In the genomic region with DNA sequence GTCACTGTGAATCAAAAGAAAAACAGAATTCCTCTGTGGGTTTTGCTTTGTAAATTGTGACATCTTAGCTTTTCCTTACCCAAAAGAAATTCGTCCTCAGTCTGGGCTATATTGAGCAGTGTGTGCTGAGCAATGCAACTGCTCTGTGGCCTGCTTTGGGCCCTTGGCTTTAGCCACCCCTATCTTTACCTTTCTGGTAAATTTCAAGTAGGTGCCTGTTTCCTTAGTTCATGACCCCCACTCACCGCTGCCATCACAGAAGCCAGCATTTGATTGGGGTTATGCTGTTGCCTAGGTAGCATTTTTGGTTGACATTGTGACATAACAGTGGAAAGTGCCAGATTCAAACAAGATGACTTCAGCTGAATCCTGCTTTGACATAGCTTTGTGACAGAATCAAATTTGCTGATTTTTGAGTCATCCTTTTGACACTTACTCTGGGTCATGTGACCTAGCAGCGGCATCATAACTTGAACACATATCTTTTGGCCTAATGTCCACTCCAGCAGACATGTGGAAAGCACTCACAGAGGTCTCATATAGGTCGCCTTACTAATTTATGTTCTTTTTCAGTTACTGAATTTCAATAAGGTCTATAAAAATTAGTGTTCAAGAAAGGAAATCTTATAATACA, we compare ENCODE assay signal across 13 mouse cellular contexts.
A peak's percentile ranks its signal among the peaks of the same experiment; 100 is the strongest.
DNase-seq lines count a peak whose midpoint lies in the region; ATAC-seq lines count a peak whose summit lies in the region.
"Had no signal": no experiment of that assay in that cellular context is flagged by ENCODE, and none has a peak within 500 bp of the region (broad histone marks: within the 10 kb centered on the region; RNA-seq: fewer than 3 reads in every experiment).

No protein-coding gene starts in this region.

- peaks cover 41% of the 10 kb centered on the region for H3K4me1 ChIP-seq in heart, embryonic 16.5 days (ENCODE audit: control insufficient read depth, insufficient read depth, low read length)
- peaks cover 14% of the 10 kb centered on the region for H3K4me1 ChIP-seq in midbrain, embryonic 11.5 days (ENCODE audit: control insufficient read depth, insufficient read depth, low read length)
- H3K4me1 ChIP-seq in midbrain, embryonic 10.5 days: peaks cover 40% of the 10 kb centered on the region
- 0 out of 2 replicates have a peak, but pooled peaks cover 9% of the 10 kb centered on the region for H3K4me1 ChIP-seq in forebrain, embryonic 14.5 days (ENCODE audit: control insufficient read depth, insufficient read depth, low read length)
- H3K4me1 ChIP-seq in midbrain, embryonic 15.5 days: peaks cover 23% of the 10 kb centered on the region
- H3K4me1 ChIP-seq: limb, embryonic 12.5 days had no signal

- intact Hi-C loops in heart, postnatal 36 days (cut with DNase I): no loop called here

- peaks cover 4% of the 10 kb centered on the region; the same call in 1 of the 2 replicates for H3K36me3 ChIP-seq in heart, embryonic 16.5 days (ENCODE audit: control insufficient read depth, insufficient read depth)
- H3K36me3 ChIP-seq in midbrain, embryonic 11.5 days (ENCODE audit: control insufficient read depth, insufficient read depth, low read length): peaks cover 5% of the 10 kb centered on the region; the same call in 1 of the 2 replicates
- peaks cover 58% of the 10 kb centered on the region for H3K36me3 ChIP-seq in midbrain, embryonic 10.5 days
- H3K36me3 ChIP-seq in forebrain, embryonic 14.5 days (ENCODE audit: control insufficient read depth, insufficient read depth, low read length): peaks cover 27% of the 10 kb centered on the region
- H3K36me3 ChIP-seq in midbrain, embryonic 15.5 days (replicated peaks): peaks cover 2% of the 10 kb centered on the region; the same call in 1 of the 2 replicates

- H3K9ac ChIP-seq in heart, embryonic 16.5 days (ENCODE audit: low read length): no peak overlapping the region
- H3K9ac ChIP-seq in midbrain, embryonic 11.5 days (ENCODE audit: low read length): no peak overlapping the region
- no peak overlapping the region for H3K9ac ChIP-seq in forebrain, embryonic 14.5 days (ENCODE audit: low read length)
- H3K9ac ChIP-seq in midbrain, embryonic 15.5 days: no peak overlapping the region
- H3K9ac ChIP-seq: limb, embryonic 12.5 days had no signal

- 66% methylated on average over 4 of the region's 4 CpGs for WGBS in heart, embryonic 16.5 days
- 64% methylated on average over 4 of the region's 4 CpGs for WGBS in midbrain, embryonic 11.5 days
- 63% methylated on average over 4 of the region's 4 CpGs for WGBS in midbrain, embryonic 10.5 days
- WGBS in forebrain, embryonic 14.5 days: 66% methylated on average over 4 of the region's 4 CpGs
- 53% methylated on average over 4 of the region's 4 CpGs for WGBS in midbrain, embryonic 15.5 days

- no peak for DNase-seq in heart, postnatal 36 days
- DNase-seq in midbrain, embryonic 11.5 days (ENCODE audit: low spot score, missing footprints): no peak
- no peak for DNase-seq in midbrain, embryonic 10.5 days (ENCODE audit: low spot score)
- DNase-seq in forebrain, embryonic 14.5 days (ENCODE audit: low spot score): no peak
- DNase-seq in cerebellum, adult 9-10 months: no peak
- DNase-seq in frontal cortex, postnatal 25 days (ENCODE audit: low spot score in 2 of 2): no peak
- DNase-seq: cerebellum, adult 11-12 months; lung, postnatal 14 days; thymus, adult 18-20 months had no signal

- H3K4me2 ChIP-seq in heart, embryonic 16.5 days (ENCODE audit: low read depth, low read length): no peak overlapping the region
- H3K4me2 ChIP-seq in midbrain, embryonic 11.5 days: no peak overlapping the region
- H3K4me2 ChIP-seq in forebrain, embryonic 14.5 days (ENCODE audit: low read length): no peak overlapping the region
- no peak overlapping the region for H3K4me2 ChIP-seq in midbrain, embryonic 15.5 days
- H3K4me2 ChIP-seq: limb, embryonic 12.5 days had no signal

- no peaks in the 10 kb centered on the region for H3K9me3 ChIP-seq in heart, embryonic 16.5 days (replicated peaks; ENCODE audit: control insufficient read depth, low read length)
- H3K9me3 ChIP-seq in midbrain, embryonic 11.5 days (ENCODE audit: control insufficient read depth, low read length): no peaks in the 10 kb centered on the region
- H3K9me3 ChIP-seq in midbrain, embryonic 10.5 days (replicated peaks): no peaks in the 10 kb centered on the region
- no peaks in the 10 kb centered on the region for H3K9me3 ChIP-seq in forebrain, embryonic 14.5 days (replicated peaks; ENCODE audit: control insufficient read depth, low read length)
- no peaks in the 10 kb centered on the region for H3K9me3 ChIP-seq in midbrain, embryonic 15.5 days
- H3K9me3 ChIP-seq: limb, embryonic 12.5 days had no signal

- ATAC-seq in heart, embryonic 16.5 days (replicated peaks; ENCODE audit: extremely low read depth, insufficient read depth, low FRiP score): no peak
- peak; percentile 44 for ATAC-seq in midbrain, embryonic 11.5 days (ENCODE audit: low FRiP score)
- ATAC-seq in forebrain, embryonic 14.5 days: no peak; the same call in 1 of the 2 replicates
- ATAC-seq in midbrain, embryonic 15.5 days (replicated peaks): peak; percentile 56; the same call in 1 of the 2 replicates

- H3K27ac ChIP-seq in heart, embryonic 16.5 days (ENCODE audit: low read length): peak overlapping the region; percentile 90
- no peak overlapping the region for H3K27ac ChIP-seq in midbrain, embryonic 11.5 days (ENCODE audit: low read depth, low read length)
- H3K27ac ChIP-seq in midbrain, embryonic 10.5 days (replicated peaks): no peak overlapping the region
- peak overlapping the region; percentile 46; the same call in 1 of the 2 replicates for H3K27ac ChIP-seq in forebrain, embryonic 14.5 days (ENCODE audit: low read depth, low read length)
- peak overlapping the region; percentile 62 for H3K27ac ChIP-seq in midbrain, embryonic 15.5 days
- H3K27ac ChIP-seq: limb, embryonic 12.5 days had no signal

- no peak overlapping the region for H3K4me3 ChIP-seq in heart, embryonic 16.5 days (ENCODE audit: low read length)
- H3K4me3 ChIP-seq in midbrain, embryonic 11.5 days (ENCODE audit: low read depth, low read length): no peak overlapping the region
- no peak overlapping the region for H3K4me3 ChIP-seq in midbrain, embryonic 10.5 days
- H3K4me3 ChIP-seq in forebrain, embryonic 14.5 days (ENCODE audit: low read depth, low read length): no peak overlapping the region
- no peak overlapping the region for H3K4me3 ChIP-seq in midbrain, embryonic 15.5 days
- H3K4me3 ChIP-seq: limb, embryonic 12.5 days had no signal

- H3K27me3 ChIP-seq in heart, embryonic 16.5 days (ENCODE audit: control insufficient read depth, insufficient read depth, low read length): no peaks in the 10 kb centered on the region
- H3K27me3 ChIP-seq in midbrain, embryonic 11.5 days (ENCODE audit: control insufficient read depth, insufficient read depth, low read length): peaks cover 2% of the 10 kb centered on the region; the same call in 1 of the 2 replicates
- H3K27me3 ChIP-seq in midbrain, embryonic 10.5 days (ENCODE audit: low read depth, poor library complexity, severe bottlenecking): peaks cover 45% of the 10 kb centered on the region
- no peaks in the 10 kb centered on the region for H3K27me3 ChIP-seq in forebrain, embryonic 14.5 days (replicated peaks; ENCODE audit: control insufficient read depth, insufficient read depth, low read length)
- H3K27me3 ChIP-seq in midbrain, embryonic 15.5 days (replicated peaks): no peaks in the 10 kb centered on the region
- H3K27me3 ChIP-seq: CH12.LX; limb, embryonic 12.5 days had no signal

Comparison
In these comparisons a context has a peak if more than half of its experiments do, and no peak if none do; other contexts are left out.
1. H3K27ac ChIP-seq: peak in heart, embryonic 16.5 days (single experiment), forebrain, embryonic 14.5 days (single experiment) and midbrain, embryonic 15.5 days (single experiment); none in midbrain, embryonic 11.5 days (single experiment) and midbrain, embryonic 10.5 days (single experiment).
2. ATAC-seq: peak in midbrain, embryonic 11.5 days (single experiment) and midbrain, embryonic 15.5 days (single experiment); none in heart, embryonic 16.5 days (single experiment) and forebrain, embryonic 14.5 days (single experiment).